Mouse (Mus musculus) myocyte (in vitro differentiated cells): ENCODE measurements at regions not wholly inside any gene's neighbourhood (a gene's known extent, or its start where the extent isn't known, plus 50 kb on each side); places are given as distances from the start of the nearest gene placed in this dataset.

ENCODE experiments used
- H3K27me3 ChIP-seq: one replicate; pipeline ENCODE4 v1.6.1; 2011; ENCODE audit not compliant: control insufficient read depth, insufficient read depth, insufficient read length
- H3K36me3 ChIP-seq: one replicate; pipeline ENCODE4 v1.6.1; 2011; ENCODE audit not compliant: control insufficient read depth, insufficient read depth
- H3K4me2 ChIP-seq: one replicate; pipeline ENCODE4 v1.6.1; 2011; ENCODE audit warnings: low read depth, control low read depth
- H3K4me3 ChIP-seq: one replicate; pipeline ENCODE4 v1.5.1; 2011; ENCODE audit warnings: mild to moderate bottlenecking, control low read depth, moderate library complexity
- H3K79me2 ChIP-seq: one replicate; pipeline ENCODE4 v1.6.1; 2011; ENCODE audit not compliant: control insufficient read depth, insufficient read depth
- H3ac ChIP-seq: one replicate; pipeline ENCODE4 v1.6.1; 2011; ENCODE audit not compliant: control insufficient read depth, insufficient read length
- CEBPB ChIP-seq: IDR thresholded peaks from 2 replicates; pipeline ENCODE4 v1.6.1; 2011; ENCODE audit warnings: mild to moderate bottlenecking, moderate library complexity; ENCODE audit not compliant: poor library complexity, insufficient read depth, severe bottlenecking
- E2F4 ChIP-seq: IDR thresholded peaks from one replicate; pipeline ENCODE4 v1.6.1; 2011; ENCODE audit warnings: mild to moderate bottlenecking, control low read depth, moderate library complexity; ENCODE audit not compliant: insufficient read depth
- MYOD1 ChIP-seq, 3 experiments: IDR thresholded peaks; one replicate each; pipeline ENCODE4 v1.6.1; 2011; ENCODE audit warnings: control low read depth in 2 of 3, low read depth in 2 of 3, mild to moderate bottlenecking in 2 of 3, moderate library complexity in 1 of 3; ENCODE audit not compliant: insufficient read length in 2 of 3, control insufficient read depth in 1 of 3
- MYOG ChIP-seq, 3 experiments: IDR thresholded peaks; one replicate each; pipeline ENCODE4 v1.6.1; 2011; ENCODE audit warnings: control low read depth in 2 of 3, low read depth in 2 of 3, mild to moderate bottlenecking in 2 of 3; ENCODE audit not compliant: insufficient read length in 2 of 3, control insufficient read depth in 1 of 3, insufficient read depth in 1 of 3
- POLR2A ChIP-seq: IDR thresholded peaks from one replicate; pipeline ENCODE4 v1.6.1; 2011; ENCODE audit warnings: low read depth, mild to moderate bottlenecking, control low read depth, moderate library complexity; ENCODE audit not compliant: insufficient read length
- POLR2AphosphoS2 ChIP-seq: IDR thresholded peaks from one replicate; pipeline ENCODE4 v1.6.1; 2011; ENCODE audit warnings: low read depth, control low read depth; ENCODE audit not compliant: insufficient read length
- REST ChIP-seq: IDR thresholded peaks from one replicate; pipeline ENCODE4 v1.6.1; 2011; ENCODE audit warnings: mild to moderate bottlenecking, control low read depth, moderate library complexity; ENCODE audit not compliant: insufficient read depth, insufficient read length
- SRF ChIP-seq: IDR thresholded peaks from one replicate; pipeline ENCODE4 v1.6.1; 2011; ENCODE audit warnings: low read depth; ENCODE audit not compliant: control insufficient read depth, insufficient read length
- TCF3 ChIP-seq: IDR thresholded peaks from one replicate; pipeline ENCODE4 v1.6.1; 2011; ENCODE audit warnings: low read depth, control low read depth; ENCODE audit not compliant: insufficient read length

DNA sequence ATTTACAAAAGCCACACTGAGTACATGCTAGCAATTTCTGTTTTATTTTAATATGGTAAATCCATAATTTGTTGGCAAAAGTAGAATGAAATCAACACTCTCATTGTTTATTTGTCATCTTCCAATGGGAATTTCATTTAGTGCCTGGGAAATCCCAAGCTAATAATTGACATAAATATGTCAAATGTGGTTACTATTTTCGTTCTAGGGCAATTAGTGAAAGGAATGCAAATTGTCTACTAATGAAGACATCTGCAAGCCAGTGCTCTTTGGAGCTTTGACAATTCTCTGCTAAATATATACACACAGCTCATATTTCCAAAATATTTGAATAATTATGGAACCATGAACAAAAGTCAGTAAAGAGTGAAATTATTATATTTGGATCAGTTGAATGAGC lies 134.8 kb upstream of the 4933436I01Rik start:
- Histone ChIP-seq H3K4me3 (no peak overlapping the region), H3K79me2 (no peaks in the 10 kb centered on the region), H3K36me3 (no peaks in the 10 kb centered on the region), H3K4me2 (no peak overlapping the region), H3ac (no peak overlapping the region), H3K27me3 (no peaks in the 10 kb centered on the region)
- TF ChIP-seq MYOG (IDR thresholded peaks at IDR 0.05; ENCODE audit: control insufficient read depth in 1 of 3, insufficient read depth in 1 of 3, insufficient read length in 2 of 3, low read depth in 2 of 3) (no peak), CEBPB (no peak), SRF (no peak), REST (no peak), TCF3 (no peak), POLR2AphosphoS2 (no peak), POLR2A (no peak), E2F4 (no peak)

DNA sequence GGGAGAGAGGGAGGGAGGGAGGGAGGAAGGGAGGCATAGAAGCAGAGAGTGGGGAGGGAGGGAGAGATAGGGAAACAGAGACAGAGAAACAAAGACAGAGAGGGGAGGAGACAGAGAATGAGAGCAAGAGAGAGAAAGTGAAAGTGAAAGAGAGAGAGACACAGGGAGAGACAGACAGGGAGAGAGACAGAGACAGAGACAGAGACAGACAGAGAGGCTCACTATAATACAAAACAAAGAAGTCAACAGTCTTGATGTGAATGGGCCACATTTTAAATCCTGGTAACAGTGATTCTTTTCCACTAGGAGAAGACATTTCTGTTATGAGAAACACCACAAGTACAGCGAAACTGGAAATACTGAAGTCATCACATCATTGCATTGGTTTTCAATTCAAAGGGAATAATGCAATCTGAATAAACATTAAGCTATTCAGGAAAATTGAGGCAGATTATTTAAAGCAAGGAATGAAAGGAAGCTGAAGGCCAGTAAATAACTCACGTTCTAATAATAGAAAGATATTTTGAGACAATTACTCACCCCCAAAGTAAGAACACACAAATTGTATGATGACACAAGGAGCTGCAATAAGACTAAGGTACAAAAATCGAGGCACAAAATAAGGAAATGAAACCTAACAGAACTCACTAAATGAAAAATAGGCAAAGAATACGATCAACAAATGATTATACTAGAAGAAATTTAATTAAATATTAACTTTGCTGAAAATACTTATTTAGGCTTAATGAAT lies 122.9 kb upstream of the 4933436I01Rik start:
- Histone ChIP-seq H3K27me3 (no peaks in the 10 kb centered on the region), H3ac (no peak overlapping the region), H3K4me2 (peak overlapping the region; percentile 75), H3K36me3 (no peaks in the 10 kb centered on the region), H3K79me2 (no peaks in the 10 kb centered on the region), H3K4me3 (peak overlapping the region; percentile 6)
- TF ChIP-seq MYOD1 (IDR thresholded peaks at IDR 0.05; ENCODE audit: control insufficient read depth in 1 of 3, insufficient read length in 2 of 3, low read depth in 2 of 3) (no peak), CEBPB (0 out of 2 replicates have a peak, but pooled peaks have one; percentile 7)
